Mouse (Mus musculus): ENCODE measurements around the gene Olfr1220. TPM values are rescaled to one million over a fixed set of nuclear protein-coding genes. Genes with fewer than 3 reads are reported as not detected.

The Olfr1220 gene
- total RNA-seq (2021): not detected

DNA sequence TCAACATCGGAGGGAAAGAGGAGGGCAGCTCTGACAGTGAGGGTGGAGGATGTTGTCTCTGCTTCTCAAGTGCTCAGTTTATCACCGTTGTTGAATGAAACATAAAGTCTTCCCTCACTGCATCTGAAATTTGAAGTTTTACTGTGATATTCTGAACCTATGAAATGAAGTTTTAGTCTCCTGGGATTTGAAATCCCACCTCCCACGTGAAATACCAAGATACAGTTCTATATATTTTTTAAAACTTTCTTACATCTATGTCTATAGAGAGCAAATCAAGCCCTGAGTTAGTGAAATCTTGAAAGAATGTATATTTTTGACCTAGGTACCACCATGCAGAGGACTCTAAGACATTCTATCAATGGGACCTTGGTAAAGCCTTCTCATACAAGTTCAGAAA, at the start of gene Olfr1220:
Gene Olfr1220, minus strand, starts transcription at position 101 of the 400 bp plus-strand sequence.
- no peak for DNase-seq (ENCODE audit: low spot score in 2 of 2)
- intact Hi-C loops (cut with DNase I): no loop called here

DNA sequence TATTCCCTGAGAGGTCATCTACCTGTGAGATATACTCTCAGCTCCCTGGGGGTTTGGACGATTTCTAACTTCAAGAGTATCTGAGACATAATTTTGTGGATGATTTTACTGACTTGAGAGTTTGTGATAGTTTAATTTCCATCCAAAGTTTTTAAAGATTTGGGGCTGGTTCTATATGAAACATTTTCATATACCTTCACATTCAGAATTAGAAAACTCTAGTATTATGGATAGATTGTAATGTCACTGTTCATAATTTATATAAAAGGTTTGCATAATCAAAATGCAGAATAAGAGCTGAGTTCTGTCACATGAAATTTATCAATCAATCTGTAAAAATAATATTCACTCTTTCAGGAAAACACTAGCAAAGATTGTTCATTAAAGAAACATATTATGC, 44.8 kb upstream of the Olfr1220 start, which contains the start of gene Olfr1223:
Gene Olfr1223, minus strand, starts transcription at position 101 of the 400 bp plus-strand sequence.
- DNase-seq (ENCODE audit: low spot score in 2 of 2): no peak
- intact Hi-C loops (cut with DNase I): no loop called here

DNA sequence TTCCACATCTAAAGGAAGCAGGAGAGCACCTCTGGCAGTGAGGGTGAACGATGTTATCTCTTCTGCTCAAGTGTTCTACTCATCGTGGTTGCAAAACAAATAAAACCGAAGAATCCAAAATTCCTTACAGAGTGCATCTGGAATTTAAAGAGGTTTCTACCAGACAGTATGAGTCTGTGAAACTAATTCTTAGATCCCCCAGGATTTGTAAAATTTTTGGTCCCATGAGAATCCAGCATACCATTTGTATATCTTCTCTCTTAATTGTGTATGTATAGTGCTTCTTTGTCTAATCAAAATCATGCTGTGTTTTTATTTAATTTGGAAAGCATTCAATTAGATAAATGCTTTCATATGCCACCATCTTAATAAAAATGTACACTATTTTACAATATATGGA, 26.3 kb upstream of the Olfr1220 start, which contains the start of gene Olfr1222:
Gene Olfr1222, minus strand, starts transcription at position 101 of the 400 bp plus-strand sequence.
- no peak for DNase-seq (ENCODE audit: low spot score in 2 of 2)
- intact Hi-C loops (cut with DNase I): no loop called here

DNA sequence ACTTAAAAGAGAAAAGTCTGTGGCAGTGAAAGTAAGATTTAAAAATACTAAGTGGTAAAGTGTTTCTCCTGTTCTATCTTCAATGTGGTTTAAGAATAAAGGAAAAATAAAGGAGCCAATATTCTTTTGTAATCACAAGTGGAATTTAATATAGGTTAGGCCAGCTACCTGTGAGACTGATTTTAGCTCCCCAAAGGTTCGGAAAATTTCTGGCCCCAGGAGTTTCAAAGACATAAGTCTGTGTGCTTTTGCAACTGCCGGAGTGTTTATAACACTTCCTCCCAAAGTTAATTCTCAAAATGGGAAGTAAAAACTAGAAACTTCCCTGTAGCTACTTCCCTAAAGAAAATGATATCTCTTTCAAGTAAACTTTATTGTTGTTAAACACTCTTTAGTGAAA, 10.5 kb upstream of the Olfr1220 start, which contains the start of gene Olfr1221:
Gene Olfr1221, minus strand, starts transcription at position 101 of the 400 bp plus-strand sequence.
- no peak for DNase-seq (ENCODE audit: low spot score in 2 of 2)
- intact Hi-C loops (cut with DNase I): no loop called here

DNA sequence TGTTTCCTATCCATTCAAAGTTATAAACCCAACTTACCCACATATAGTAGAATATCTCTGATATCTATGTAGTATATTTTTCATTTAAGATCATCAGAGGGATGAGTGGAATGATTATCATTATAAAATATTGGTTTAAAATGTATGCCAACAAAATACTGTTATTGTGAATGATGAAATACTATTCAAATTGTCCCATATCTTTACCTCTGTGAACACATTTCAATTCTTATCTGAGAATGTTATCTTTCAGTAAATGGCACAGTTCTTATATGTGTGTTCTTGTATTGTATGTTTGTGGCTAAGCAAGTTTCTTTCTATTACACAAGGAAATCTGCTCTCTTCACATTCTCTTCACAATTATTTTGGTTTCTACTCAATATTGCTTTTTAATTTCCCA, 984 bp downstream of the Olfr1220 start:
- intact Hi-C loops (cut with DNase I): no loop called here
- DNase-seq (ENCODE audit: low spot score in 2 of 2): no peak

DNA sequence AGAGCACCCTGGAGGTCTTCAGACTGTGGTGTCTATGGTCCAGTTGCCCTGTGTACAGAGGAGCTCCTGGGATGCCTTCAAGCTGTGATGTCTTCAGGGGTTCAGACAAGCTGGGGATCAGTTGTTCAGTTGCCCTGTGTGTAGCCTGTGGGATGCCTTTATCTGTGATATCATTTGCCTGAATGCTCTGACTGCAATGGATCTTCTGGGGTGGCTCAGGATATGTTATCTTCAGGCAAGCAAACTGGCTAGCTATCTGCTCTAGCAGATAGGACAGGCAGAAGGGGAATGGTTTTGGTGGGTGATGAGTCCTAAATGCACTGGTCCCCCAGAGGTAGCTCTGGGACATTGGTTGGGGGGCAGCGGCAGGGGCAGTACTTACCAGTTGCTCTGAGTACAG, 12.8 kb downstream of the Olfr1220 start:
- no peak for DNase-seq (ENCODE audit: low spot score in 2 of 2)
- intact Hi-C loops (cut with DNase I): no loop called here

DNA sequence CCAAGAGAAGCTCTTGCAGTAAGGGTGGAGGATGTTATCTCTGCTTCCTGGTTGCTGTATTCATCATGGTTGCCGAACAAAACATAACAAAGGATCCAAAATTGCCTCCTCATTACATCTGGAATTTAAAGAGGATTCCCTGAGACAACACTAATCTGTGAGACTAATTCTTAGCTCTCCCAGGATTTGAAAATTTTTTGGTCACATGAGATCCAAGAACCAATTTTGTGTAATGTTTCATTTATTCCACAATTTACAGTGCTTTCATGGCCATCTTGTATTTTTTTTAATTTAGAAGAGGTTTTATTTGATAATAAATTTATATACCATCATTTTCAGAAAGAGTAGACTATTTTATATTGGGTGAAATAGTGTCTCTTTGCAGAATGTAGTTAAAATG, 23.2 kb downstream of the Olfr1220 start, which contains the start of gene Olfr1219:
Gene Olfr1219, minus strand, starts transcription at position 101 of the 400 bp plus-strand sequence.
- intact Hi-C loops (cut with DNase I): no loop called here
- DNase-seq (ENCODE audit: low spot score in 2 of 2): no peak

DNA sequence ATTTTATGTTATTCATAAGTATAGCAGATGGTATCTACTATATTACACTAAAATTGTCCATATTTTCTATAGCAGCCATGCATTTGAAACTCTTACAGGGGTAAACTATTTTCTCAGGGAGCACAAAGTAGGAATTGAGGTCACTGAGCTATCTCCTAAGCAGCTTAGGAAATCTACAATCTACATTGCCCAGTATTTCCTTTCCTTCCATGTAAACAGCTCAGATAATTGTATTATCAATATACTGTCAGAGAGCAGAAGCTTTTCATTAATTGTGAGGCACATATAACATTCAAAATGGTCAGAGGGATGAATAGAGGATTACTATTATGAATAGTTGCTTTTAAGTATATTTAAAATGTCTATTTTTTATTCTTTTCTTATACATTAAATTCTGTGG, 25.1 kb downstream of the Olfr1220 start:
- intact Hi-C loops (cut with DNase I): no loop called here

DNA sequence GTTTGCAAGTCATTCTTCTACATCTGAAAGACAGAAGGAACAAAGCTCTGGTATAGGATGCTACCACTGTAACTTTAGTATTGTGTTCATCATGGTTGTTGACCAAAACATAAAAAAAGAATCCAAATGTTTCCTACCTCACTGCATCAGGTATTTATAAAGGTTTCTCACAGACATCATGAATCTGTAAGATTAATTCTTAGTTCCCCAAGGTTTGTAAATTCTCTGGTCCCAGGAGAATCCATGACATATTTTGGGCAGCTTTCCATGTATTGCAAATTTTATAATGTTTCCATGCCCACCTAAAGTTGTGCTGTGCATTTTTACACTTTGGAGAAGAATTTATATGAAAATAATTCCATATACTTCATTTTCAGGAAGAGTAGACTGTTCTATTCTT, 45.5 kb downstream of the Olfr1220 start, which contains the start of gene Olfr1218:
Gene Olfr1218, minus strand, starts transcription at position 101 of the 400 bp plus-strand sequence.
- DNase-seq (ENCODE audit: low spot score in 2 of 2): no peak
- intact Hi-C loops (cut with DNase I): no loop called here

More for the DNA sequence above, 25.1 kb downstream of the Olfr1220 start:
- no peak for DNase-seq (ENCODE audit: low spot score in 2 of 2)

Other genes starting within 250 kb of the Olfr1220 start
- not detected for gene Olfr1206, start 243.6 kb downstream of the Olfr1220 start, total RNA-seq (2021)
- gene Olfr1208, start 204.5 kb downstream of the Olfr1220 start, total RNA-seq (2021): not detected
- not detected for gene Olfr1209, start 191.7 kb downstream of the Olfr1220 start, total RNA-seq (2021)
- gene Olfr1211, start 168.7 kb downstream of the Olfr1220 start, total RNA-seq (2021): not detected
- gene Olfr1212, start 152.9 kb downstream of the Olfr1220 start, total RNA-seq (2021): not detected
- gene Gm13762, start 126.6 kb downstream of the Olfr1220 start, total RNA-seq (2021): not detected
- gene Olfr1214, start 114.2 kb downstream of the Olfr1220 start, total RNA-seq (2021): not detected
- gene Olfr1215, start 99.9 kb downstream of the Olfr1220 start, total RNA-seq (2021): not detected
- gene Olfr1216, start 88.5 kb downstream of the Olfr1220 start, total RNA-seq (2021): not detected
- not detected for gene Olfr1217, start 74.8 kb downstream of the Olfr1220 start, total RNA-seq (2021)
- gene Olfr1218, start 45.6 kb downstream of the Olfr1220 start, total RNA-seq (2021): not detected
- not detected for gene Olfr1219, start 23.3 kb downstream of the Olfr1220 start, total RNA-seq (2021)
- not detected for gene Olfr1221, start 10.4 kb upstream of the Olfr1220 start, total RNA-seq (2021)
- not detected for gene Olfr1222, start 26.2 kb upstream of the Olfr1220 start, total RNA-seq (2021)
- gene Olfr1223, start 44.7 kb upstream of the Olfr1220 start, total RNA-seq (2021): not detected
- not detected for gene Olfr1224-ps1, start 57.3 kb upstream of the Olfr1220 start, total RNA-seq (2021)
- gene Olfr1225, start 67.8 kb upstream of the Olfr1220 start, total RNA-seq (2021): not detected
- not detected for gene Olfr1226, start 93.2 kb upstream of the Olfr1220 start, total RNA-seq (2021)
- not detected for gene Olfr1228, start 147.2 kb upstream of the Olfr1220 start, total RNA-seq (2021)
- gene Olfr1229, start 181.2 kb upstream of the Olfr1220 start, total RNA-seq (2021): not detected
- gene Olfr1230, start 190.4 kb upstream of the Olfr1220 start, total RNA-seq (2021): not detected
- gene Olfr1231, start 200.2 kb upstream of the Olfr1220 start, total RNA-seq (2021): not detected
- not detected for gene Olfr1232, start 222.8 kb upstream of the Olfr1220 start, total RNA-seq (2021)
- gene Olfr1233, start 235.6 kb upstream of the Olfr1220 start, total RNA-seq (2021): not detected